Mouse (Mus musculus): ENCODE data around the gene Plk3. TPM values are rescaled to one million over a fixed set of nuclear protein-coding genes. Genes with fewer than 3 reads are reported as not detected.

Gene Plk3
- total RNA-seq, 2 experiments from 2014 or later = 6.9 to 7.2 TPM

DNA sequence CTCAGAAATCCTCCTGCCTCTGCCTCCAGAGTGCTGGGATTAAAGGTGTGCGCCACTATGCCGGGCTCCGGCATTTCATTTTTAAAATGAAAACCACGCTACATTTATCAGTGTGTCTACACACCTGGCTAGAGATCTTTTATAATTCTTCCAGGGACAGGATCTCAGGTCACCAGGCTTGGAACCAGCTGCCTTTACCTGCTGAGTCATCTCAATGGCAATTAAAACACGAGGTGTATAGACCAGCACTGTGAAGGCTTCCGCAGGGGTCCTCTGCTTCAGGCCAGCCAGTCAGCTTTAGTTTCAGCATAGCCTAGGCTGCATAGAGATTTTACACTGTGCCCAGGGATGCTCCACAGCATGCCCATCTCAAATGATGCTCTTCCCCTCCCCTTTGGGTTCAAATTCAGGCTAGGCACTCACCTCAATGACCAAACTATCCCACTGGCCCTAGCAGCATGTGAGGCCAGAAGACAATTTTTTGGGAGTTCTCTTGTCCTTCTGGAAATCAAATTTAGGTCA is 16.5 kb upstream of the Plk3 start:
- TF ChIP-seq CTCF (conservative IDR thresholded peaks at IDR 0.05) = no peak
- H3K4me3 ChIP-seq = no peak overlapping the region
- no peak for DNase-seq (ENCODE audit: low spot score in 2 of 2)
- H3K27ac ChIP-seq = no peak overlapping the region

DNA sequence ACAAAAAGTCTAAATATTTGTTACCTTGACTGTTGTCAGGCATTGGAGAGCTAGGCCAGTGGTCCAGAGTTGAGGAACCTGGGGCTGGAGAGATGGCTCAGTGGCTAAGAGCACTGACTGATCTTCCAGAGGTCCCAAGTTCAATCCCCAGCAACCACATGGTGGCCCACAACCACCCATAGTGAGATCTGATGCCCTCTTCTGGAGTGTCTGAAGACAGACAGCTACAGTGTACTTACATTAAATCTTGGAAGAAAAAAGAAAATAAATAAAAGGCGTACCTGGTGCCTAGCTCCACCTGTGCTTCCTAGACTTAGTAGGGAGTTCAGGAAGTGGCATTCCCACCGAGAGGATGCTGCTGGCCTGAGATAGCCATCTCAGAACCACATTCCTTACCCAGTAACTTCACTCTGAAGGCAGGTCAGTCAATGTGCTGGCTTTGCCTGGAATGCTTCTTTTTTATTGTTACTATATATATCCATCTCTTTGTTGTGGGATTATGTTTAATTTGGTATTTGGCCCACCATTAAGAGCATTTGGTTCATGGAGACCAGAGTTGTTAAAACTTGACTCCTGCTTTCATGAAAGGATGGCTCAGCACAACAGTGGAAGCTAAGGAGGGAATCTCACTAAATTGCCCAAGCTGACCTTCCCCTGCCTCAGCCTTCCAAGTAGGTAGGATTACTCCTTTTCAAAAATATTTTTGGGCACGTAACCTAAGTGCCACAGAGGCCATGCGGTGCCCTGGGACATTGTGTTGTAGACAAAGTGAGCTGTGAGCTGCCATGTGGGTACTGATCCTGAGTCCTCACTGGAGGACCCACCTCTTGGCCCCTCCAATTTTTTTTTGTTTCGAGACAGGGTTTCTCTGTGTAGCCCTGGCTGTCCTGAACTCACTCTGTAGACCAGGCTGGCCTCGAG is 15.8 kb upstream of the Plk3 start:
- TF ChIP-seq CTCF (conservative IDR thresholded peaks at IDR 0.05) = peak; percentile 41
- Histone ChIP-seq H3K4me3 (no peak overlapping the region), H3K27ac (no peak overlapping the region)
- DNase-seq (ENCODE audit: low spot score in 2 of 2) = no peak

DNA sequence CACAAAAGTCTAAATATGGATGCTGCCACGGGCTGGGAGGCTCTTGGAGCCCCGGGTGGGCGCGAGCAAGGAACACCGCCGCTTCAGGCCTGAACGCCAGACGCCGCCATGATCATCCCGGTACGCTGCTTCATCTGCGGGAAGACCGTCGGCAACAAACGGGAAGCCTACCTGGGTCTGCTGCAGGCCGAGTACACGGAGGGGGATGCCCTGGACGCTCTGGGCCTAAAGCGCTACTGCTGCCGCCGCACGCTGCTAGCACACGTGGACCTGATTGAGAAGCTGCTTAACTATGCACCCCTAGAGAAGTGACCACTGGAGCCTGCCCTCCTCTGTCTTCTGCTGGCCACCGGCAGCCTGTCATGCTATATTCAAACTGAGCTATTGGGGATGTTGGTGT is 15.1 kb upstream of the Plk3 start:
- no peak overlapping the region for H3K4me3 ChIP-seq
- no peak for TF ChIP-seq CTCF (conservative IDR thresholded peaks at IDR 0.05)
- H3K27ac ChIP-seq = no peak overlapping the region
- DNase-seq (ENCODE audit: low spot score in 2 of 2) = no peak

DNA sequence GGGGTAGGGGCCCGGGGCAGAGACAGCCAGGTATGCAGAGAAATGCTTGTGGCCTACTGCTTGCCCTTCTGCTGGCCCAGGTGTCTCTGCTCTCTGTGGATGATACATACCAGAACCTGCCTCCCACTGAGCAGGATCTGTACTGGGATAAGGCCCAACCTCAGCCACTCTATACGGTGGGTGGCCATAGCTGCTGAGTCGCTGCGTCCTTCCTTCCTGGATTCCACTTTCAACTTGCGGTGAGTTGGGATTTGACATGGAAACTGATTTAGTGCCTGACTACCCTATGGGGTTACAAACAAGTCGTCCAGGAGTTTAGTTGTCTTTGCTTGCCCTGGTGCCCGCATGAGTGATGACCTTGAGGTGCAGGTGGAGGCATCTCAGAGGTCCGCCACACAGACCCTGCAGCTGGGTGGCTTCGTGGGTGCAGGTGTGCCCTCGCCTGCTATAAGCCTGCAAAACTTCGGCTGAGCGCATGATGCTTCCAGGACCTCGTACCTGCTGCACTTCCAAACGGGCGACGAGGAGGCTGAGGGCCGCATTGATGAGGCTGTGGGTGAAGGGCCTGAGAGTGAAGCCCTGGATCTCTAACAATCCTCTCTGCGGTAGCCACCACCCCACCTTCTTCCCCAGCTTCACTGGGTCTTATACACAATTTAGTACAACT is 14.4 kb upstream of the Plk3 start:
- no peak for DNase-seq (ENCODE audit: low spot score in 2 of 2)
- Histone ChIP-seq H3K4me3 (no peak overlapping the region), H3K27ac (no peak overlapping the region)
- TF ChIP-seq CTCF (conservative IDR thresholded peaks at IDR 0.05) = no peak

DNA sequence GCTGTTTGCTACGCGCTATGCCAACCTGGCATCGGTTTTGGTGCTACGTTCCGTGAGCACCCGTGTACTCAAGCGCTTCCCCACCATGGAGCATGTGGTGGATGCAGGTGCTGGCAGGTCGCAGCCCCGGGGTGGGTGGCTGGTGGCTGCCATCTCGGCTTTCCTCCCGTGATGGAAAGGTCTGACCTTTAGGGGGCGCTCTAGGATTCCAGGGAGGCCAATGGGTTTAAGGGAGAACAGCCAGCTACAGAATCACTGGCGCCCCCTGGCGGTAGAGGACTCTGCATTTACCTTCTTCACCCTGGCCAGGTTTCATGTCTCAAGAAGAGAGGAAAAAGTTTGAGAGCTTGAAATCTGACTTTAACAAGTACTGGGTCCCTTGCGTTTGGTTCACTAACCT is 12.4 kb upstream of the Plk3 start:
- DNase-seq (ENCODE audit: low spot score in 2 of 2) = peak; percentile 69 to 91
- no peak overlapping the region for H3K4me3 ChIP-seq
- peak; percentile 98 for TF ChIP-seq CTCF (conservative IDR thresholded peaks at IDR 0.05)
- no peak overlapping the region for H3K27ac ChIP-seq

DNA sequence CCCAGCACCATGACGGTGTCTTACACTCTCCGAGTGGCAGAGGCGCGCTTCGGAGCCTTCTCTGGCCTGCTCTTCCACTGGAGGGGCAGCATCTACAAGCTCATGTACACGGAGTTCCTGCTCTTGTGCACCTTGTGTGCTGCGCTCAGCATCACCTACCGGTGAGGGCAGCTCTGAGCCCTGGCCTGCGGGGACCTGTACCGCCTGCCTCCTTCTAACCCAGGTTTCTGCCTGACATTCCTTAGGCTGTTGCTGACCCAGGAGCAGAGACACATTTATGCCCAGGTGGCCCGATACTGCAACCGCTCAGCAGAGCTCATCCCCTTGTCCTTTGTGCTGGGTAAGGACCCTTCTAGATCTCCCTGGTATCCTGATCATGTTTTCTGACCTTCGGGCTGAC is 11.5 kb upstream of the Plk3 start:
- no peak for TF ChIP-seq CTCF (conservative IDR thresholded peaks at IDR 0.05)
- no peak for DNase-seq (ENCODE audit: low spot score in 2 of 2)
- Histone ChIP-seq H3K27ac (no peak overlapping the region), H3K4me3 (no peak overlapping the region)

DNA sequence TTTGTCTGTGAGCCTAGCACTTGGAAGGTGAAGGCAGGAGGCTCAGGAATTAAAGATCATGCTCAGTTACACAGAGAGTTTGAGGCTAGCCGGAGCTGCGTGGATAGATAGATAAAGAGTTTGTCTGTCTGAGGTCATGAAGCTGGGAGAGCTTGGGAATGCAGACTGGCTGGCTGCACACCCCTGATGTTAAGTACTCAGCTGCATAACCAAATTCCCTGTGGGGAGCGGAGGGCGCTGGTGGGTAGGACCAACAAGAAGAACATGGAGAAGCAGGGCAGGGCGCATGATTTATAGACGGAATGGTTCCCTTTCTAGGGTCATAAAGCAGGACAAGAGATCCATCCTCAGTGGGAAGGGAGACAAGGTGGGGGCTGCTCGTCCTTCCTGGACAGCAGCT is 9.3 kb upstream of the Plk3 start:
- Histone ChIP-seq H3K27ac (no peak overlapping the region), H3K4me3 (no peak overlapping the region)
- no peak for TF ChIP-seq CTCF (conservative IDR thresholded peaks at IDR 0.05)
- no peak for DNase-seq (ENCODE audit: low spot score in 2 of 2)

DNA sequence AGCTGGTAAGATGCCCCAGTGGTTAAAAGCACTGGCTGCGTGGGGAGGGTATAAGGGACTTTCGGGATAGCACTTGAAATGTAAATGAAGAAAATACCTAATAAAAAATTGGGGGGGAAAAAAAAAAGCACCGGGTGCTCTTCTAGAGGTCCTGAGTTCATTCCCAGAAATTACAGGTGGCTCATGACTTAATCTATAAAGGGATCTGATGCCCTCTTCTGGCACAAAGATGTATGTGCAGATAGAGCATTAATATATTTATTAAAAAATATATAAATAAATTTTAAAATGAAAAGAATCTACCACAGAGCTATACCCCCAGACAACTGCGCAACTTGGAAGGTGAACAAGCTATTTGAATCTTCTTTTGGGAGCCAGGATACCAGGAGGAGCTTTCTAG is 6.8 kb upstream of the Plk3 start:
- Histone ChIP-seq H3K27ac (no peak overlapping the region), H3K4me3 (no peak overlapping the region)
- DNase-seq (ENCODE audit: low spot score in 2 of 2) = no peak
- peak; percentile 80 for TF ChIP-seq CTCF (conservative IDR thresholded peaks at IDR 0.05)

DNA sequence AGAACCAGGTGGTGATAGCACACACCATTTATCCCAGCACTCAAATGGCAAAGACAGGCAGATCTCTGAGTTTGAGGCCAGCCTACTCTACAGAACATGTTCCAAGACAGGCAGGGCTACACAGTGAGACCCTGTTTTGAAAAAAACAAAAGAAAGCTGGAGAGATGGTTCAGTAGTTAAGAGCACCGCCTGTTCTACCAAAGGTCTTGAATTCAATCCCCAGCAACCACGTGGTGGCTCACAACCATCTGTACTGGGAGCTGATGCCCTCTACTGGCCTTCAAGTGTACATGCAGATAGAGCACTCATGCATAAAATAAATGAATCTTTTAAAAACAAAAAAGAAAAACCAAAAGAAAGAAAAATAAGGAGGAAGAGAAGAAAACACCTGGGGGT is 5.5 kb upstream of the Plk3 start:
- TF ChIP-seq CTCF (conservative IDR thresholded peaks at IDR 0.05) = peak; percentile 91
- DNase-seq (ENCODE audit: low spot score in 2 of 2) = no peak
- Histone ChIP-seq H3K27ac (no peak overlapping the region), H3K4me3 (no peak overlapping the region)

DNA sequence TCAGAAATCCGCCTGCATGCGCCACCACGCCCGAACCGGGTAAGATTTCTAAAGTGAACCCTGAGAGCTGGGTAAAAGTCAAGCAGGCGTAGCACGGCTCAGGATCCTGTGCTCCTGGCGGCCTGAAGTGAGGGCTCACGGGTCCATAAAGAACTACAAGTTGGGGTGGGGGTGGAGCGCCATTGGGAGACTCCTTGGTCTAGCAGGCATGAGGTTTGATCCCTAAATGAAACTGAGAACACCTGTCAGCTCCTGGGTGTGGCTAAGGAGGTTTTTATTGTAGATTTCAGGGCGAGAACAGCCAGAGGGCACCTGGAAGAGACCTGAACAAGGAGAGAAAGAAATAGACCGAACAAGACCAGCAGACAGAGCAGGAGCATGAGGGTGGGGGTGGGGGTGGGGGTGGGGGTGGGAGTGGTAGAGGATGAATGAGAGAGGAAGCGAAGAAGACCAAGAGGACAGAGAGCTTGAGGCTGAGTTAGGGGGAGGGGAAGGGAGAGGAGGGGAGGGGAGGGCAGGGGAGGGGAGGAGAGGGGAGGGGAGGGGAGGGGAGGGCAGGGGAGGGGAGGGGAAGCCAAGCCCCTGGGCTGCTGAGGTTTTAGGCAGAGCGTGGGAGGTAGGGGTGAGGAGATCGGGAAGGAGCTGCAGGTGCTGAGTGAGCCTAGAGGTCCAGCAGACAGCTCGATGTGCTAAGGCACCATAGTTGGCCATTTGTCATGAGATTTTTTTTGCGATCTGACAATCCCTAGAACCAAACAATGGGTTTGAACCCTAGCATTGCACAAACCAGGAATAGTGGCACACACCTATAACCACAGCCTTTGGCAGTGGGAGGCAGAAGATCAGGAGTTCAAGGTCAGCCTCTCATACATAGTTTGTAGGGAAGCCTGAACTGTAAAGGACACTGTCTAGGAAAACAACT is 4.8 kb upstream of the Plk3 start:
- Histone ChIP-seq H3K4me3 (no peak overlapping the region), H3K27ac (no peak overlapping the region)
- no peak for DNase-seq (ENCODE audit: low spot score in 2 of 2)
- TF ChIP-seq CTCF (conservative IDR thresholded peaks at IDR 0.05) = no peak

DNA sequence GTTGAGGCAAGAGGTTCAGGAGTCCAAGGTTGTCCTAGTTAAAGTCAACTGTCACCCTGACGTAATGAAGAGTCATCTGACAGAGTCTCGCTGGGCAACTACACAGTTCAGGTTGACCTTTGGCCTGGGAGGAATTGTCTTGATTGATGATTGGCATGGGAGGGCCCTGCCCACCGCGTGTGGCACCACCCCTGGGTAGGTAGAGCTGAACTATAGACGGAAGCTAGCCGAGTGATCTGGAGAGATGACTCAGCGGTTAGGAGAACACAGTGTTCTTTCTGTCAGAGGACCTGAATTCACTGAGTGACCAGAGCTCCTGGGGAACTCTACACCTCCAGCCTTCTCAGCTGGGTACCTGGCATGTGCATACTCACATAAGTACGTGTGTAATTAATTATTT is 2.3 kb upstream of the Plk3 start:
- no peak for DNase-seq (ENCODE audit: low spot score in 2 of 2)
- H3K27ac ChIP-seq = no peak overlapping the region
- H3K4me3 ChIP-seq = no peak overlapping the region
- TF ChIP-seq CTCF (conservative IDR thresholded peaks at IDR 0.05) = no peak

DNA sequence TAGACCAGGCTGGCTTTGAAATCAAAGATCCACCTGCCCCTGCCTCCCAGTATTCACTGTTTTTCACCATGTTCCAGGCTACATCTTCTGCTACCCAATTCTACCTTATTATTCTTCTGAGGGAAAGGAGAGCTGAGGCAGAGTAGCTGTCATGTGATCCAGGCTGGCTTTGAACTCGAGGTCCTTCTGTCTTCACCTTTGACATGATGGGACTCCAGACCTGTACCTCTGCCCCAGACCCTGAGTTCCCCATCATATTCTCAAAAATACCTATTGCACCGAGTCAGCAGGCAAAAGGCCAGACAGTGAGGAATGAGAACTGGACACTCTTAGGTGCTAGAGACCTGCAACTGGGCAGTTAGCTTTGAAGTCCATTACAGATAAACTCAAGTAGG is 835 bp upstream of the Plk3 start:
- no peak overlapping the region for H3K27ac ChIP-seq
- no peak for TF ChIP-seq CTCF (conservative IDR thresholded peaks at IDR 0.05)
- H3K4me3 ChIP-seq = no peak overlapping the region; the same call in 1 of the 2 replicates
- DNase-seq (ENCODE audit: low spot score in 2 of 2) = no peak

Measured in layer of hippocampus, adult 2 months (tissue).